Mouse (Mus musculus) kidney, embryonic 15.5 days (tissue): ENCODE measurements around the gene Ctnnd1. TPM values are rescaled to one million over a fixed set of nuclear protein-coding genes. Genes with fewer than 3 reads are reported as not detected.
"Not testable (repeated sequence)": the region's sequence is repeated elsewhere in the genome, so short reads cannot be mapped to it uniquely, and the experiment has no call there.

Experiments
- ATAC-seq: fragments of 200-750 bp; cut with Nextera tagmentation; replicated peaks from 2 replicates; pipeline ENCODE4 v1.8.0; 2017; ENCODE audit warnings: moderate TSS enrichment; ENCODE audit not compliant: low FRiP score
- H3K27ac ChIP-seq: fragments of 300-500 bp; sonication (generic); 2 replicates; pipeline ENCODE4 v1.5.1; 2015; ENCODE audit warnings: mild to moderate bottlenecking, inconsistent platforms
- H3K27me3 ChIP-seq: fragments of 300-500 bp; sonication (generic); 2 replicates; pipeline ENCODE4 v1.6.1; 2015; ENCODE audit warnings: inconsistent platforms
- H3K36me3 ChIP-seq: fragments of 300-500 bp; sonication (generic); 2 replicates; pipeline ENCODE4 v1.6.1; 2015; ENCODE audit warnings: inconsistent platforms
- H3K4me1 ChIP-seq: fragments of 300-500 bp; sonication (generic); 2 replicates; pipeline ENCODE4 v1.6.1; 2015; ENCODE audit warnings: inconsistent platforms
- H3K4me2 ChIP-seq: fragments of 300-500 bp; sonication (generic); 2 replicates; pipeline ENCODE4 v1.6.1; 2015; ENCODE audit warnings: moderate library complexity, mild to moderate bottlenecking, inconsistent platforms
- H3K4me3 ChIP-seq: fragments of 300-500 bp; sonication (generic); replicated peaks from 2 replicates; pipeline ENCODE4 v1.5.1; 2015; ENCODE audit warnings: mild to moderate bottlenecking, inconsistent platforms
- H3K9ac ChIP-seq: fragments of 300-500 bp; sonication (generic); 2 replicates; pipeline ENCODE4 v1.6.1; 2015; ENCODE audit warnings: mild to moderate bottlenecking, inconsistent platforms
- H3K9me3 ChIP-seq: fragments of 300-500 bp; sonication (generic); replicated peaks from 2 replicates; pipeline ENCODE4 v1.6.1; 2016; ENCODE audit warnings: inconsistent platforms
- WGBS: fragments of 180-500 bp; shearing (Covaris S2); methylation state at CpG from one replicate; pipeline ENCODE4 v1.1.7; 2015; ENCODE audit warnings: mixed read lengths; 5-methylcytosine and 5-hydroxymethylcytosine counted together
- polyA plus RNA-seq: library from polyadenylated mRNA; unstranded; fragments of >200 nt; fragmentation: Nextera tagmentation; extraction: Ambion mirVana; gene quantifications from 2 replicates; pipeline ENCODE4 v1.2.1, GENCODE M21; 2015

Ctnnd1 gene
- polyA plus RNA-seq: 50.3 and 54.7 TPM in 2 replicates

- H3K4me1 ChIP-seq: peaks cover 16% of the 10 kb centered on the region
- peak within 1 kb of the TSS; percentile 65 for H3K4me2 ChIP-seq
- 0% methylated on average over 15 of the region's 15 CpGs for WGBS
- no peaks in the 10 kb centered on the region for H3K27me3 ChIP-seq
- ATAC-seq: peak; percentile 98
- H3K36me3 ChIP-seq: 0 out of 2 replicates have a peak, but pooled peaks cover 2% of the 10 kb centered on the region
- peak within 1 kb of the TSS; percentile 99 for H3K27ac ChIP-seq
- H3K9ac ChIP-seq: peak within 1 kb of the TSS; percentile 90
- H3K9me3 ChIP-seq: no peaks in the 10 kb centered on the region
- H3K4me3 ChIP-seq: peak within 1 kb of the TSS; percentile 75
These were observed at the start of gene Ctnnd1 for GRCm38 (mm10) chr2:84650464-84651195. TSS of gene Ctnnd1 (minus strand) at chr2:84650765.

- H3K36me3 ChIP-seq: peaks cover 92% of the 10 kb centered on the region
- H3K27ac ChIP-seq: no peak overlapping the region
- 88% methylated on average over 5 of the region's 5 CpGs for WGBS
- no peak overlapping the region for H3K4me3 ChIP-seq
- H3K4me2 ChIP-seq: no peak overlapping the region
- H3K27me3 ChIP-seq: no peaks in the 10 kb centered on the region
- no peaks in the 10 kb centered on the region for H3K9me3 ChIP-seq
- no peak overlapping the region for H3K9ac ChIP-seq
- ATAC-seq: no peak
- H3K4me1 ChIP-seq: no peaks in the 10 kb centered on the region
These were observed 44.6 kb upstream of the Ctnnd1 start for GRCm38 (mm10) chr2:84695007-84695695.

GRCm38 (mm10) chr2:84690050-84690449 lies 39.5 kb upstream of the Ctnnd1 start:
- Histone ChIP-seq H3K27me3 (no peaks in the 10 kb centered on the region), H3K9me3 (no peaks in the 10 kb centered on the region), H3K4me1 (no peaks in the 10 kb centered on the region), H3K36me3 (peaks cover 93% of the 10 kb centered on the region), H3K27ac (no peak overlapping the region), H3K4me2 (no peak overlapping the region), H3K9ac (no peak overlapping the region), H3K4me3 (no peak overlapping the region)
- no peak for ATAC-seq
- WGBS: 92% methylated on average over 12 of the region's 12 CpGs

- Histone ChIP-seq H3K27me3 (no peaks in the 10 kb centered on the region), H3K4me2 (no peak overlapping the region), H3K36me3 (peaks cover 88% of the 10 kb centered on the region), H3K9me3 (no peaks in the 10 kb centered on the region), H3K9ac (no peak overlapping the region), H3K27ac (no peak overlapping the region), H3K4me1 (no peaks in the 10 kb centered on the region), H3K4me3 (no peak overlapping the region)
- WGBS: 82% methylated on average over 2 of the region's 2 CpGs
- no peak for ATAC-seq
These were observed 37.7 kb upstream of the Ctnnd1 start for GRCm38 (mm10) chr2:84688080-84688844.

GRCm38 (mm10) chr2:84682605-84683183 lies 32.1 kb upstream of the Ctnnd1 start:
- no peaks in the 10 kb centered on the region for H3K9me3 ChIP-seq
- no peak overlapping the region for H3K27ac ChIP-seq
- ATAC-seq: no peak
- no peak overlapping the region for H3K4me3 ChIP-seq
- no peaks in the 10 kb centered on the region for H3K27me3 ChIP-seq
- H3K4me2 ChIP-seq: no peak overlapping the region
- H3K36me3 ChIP-seq: peaks cover 46% of the 10 kb centered on the region
- 84% methylated on average over 6 of the region's 6 CpGs for WGBS
- peaks cover 8% of the 10 kb centered on the region for H3K4me1 ChIP-seq
- H3K9ac ChIP-seq: no peak overlapping the region

GRCm38 (mm10) chr2:84679016-84679415 lies 28.5 kb upstream of the Ctnnd1 start, which contains the start of gene Tmx2:
TSS of gene Tmx2 (minus strand) at chr2:84679140.
- peak within 1 kb of the TSS; percentile 88 for H3K27ac ChIP-seq
- H3K9ac ChIP-seq: peak within 1 kb of the TSS; percentile 94
- H3K4me1 ChIP-seq: peaks cover 20% of the 10 kb centered on the region
- H3K4me3 ChIP-seq: peak within 1 kb of the TSS; percentile 98
- H3K27me3 ChIP-seq: no peaks in the 10 kb centered on the region
- WGBS: 15% methylated on average over 8 of the region's 8 CpGs
- no peak for ATAC-seq
- peaks cover 34% of the 10 kb centered on the region for H3K36me3 ChIP-seq
- H3K9me3 ChIP-seq: no peaks in the 10 kb centered on the region
- H3K4me2 ChIP-seq: peak within 1 kb of the TSS; percentile 68

GRCm38 (mm10) chr2:84677968-84678880 lies 27.7 kb upstream of the Ctnnd1 start, which contains the start of the genes Gm28635 and Med19:
TSS of gene Gm28635 (minus strand) at chr2:84678041.
TSS of gene Med19 (plus strand) at chr2:84678402.
- WGBS: under 1% methylated on average over 44 of the region's 44 CpGs
- Histone ChIP-seq H3K4me3 (peak within 1 kb of the TSS; percentile 98), H3K36me3 (peaks cover 40% of the 10 kb centered on the region), H3K4me1 (peaks cover 20% of the 10 kb centered on the region), H3K27ac (peak within 1 kb of the TSS; percentile 88), H3K9me3 (no peaks in the 10 kb centered on the region), H3K4me2 (peak within 1 kb of the TSS; percentile 68), H3K27me3 (no peaks in the 10 kb centered on the region), H3K9ac (peak within 1 kb of the TSS; percentile 94)
- ATAC-seq: peak; percentile 100

- peak; percentile 65 for ATAC-seq
- H3K4me2 ChIP-seq: peak overlapping the region; percentile 61
- peaks cover 45% of the 10 kb centered on the region for H3K36me3 ChIP-seq
- WGBS: 9% methylated on average over 22 of the region's 22 CpGs
- peak overlapping the region; percentile 83 for H3K27ac ChIP-seq
- no peaks in the 10 kb centered on the region for H3K9me3 ChIP-seq
- no peaks in the 10 kb centered on the region for H3K27me3 ChIP-seq
- peak overlapping the region; percentile 98 for H3K4me3 ChIP-seq
- H3K9ac ChIP-seq: peak overlapping the region; percentile 49
- peaks cover 20% of the 10 kb centered on the region for H3K4me1 ChIP-seq
These were observed 26.9 kb upstream of the Ctnnd1 start for GRCm38 (mm10) chr2:84677270-84677967.

GRCm38 (mm10) chr2:84671535-84671934 lies 21.0 kb upstream of the Ctnnd1 start:
- 0 out of 2 replicates have a peak overlapping the region, but pooled peaks have one; percentile 97 for H3K27ac ChIP-seq
- ATAC-seq, H3K9me3 ChIP-seq, H3K27me3 ChIP-seq, H3K9ac ChIP-seq, H3K4me3 ChIP-seq: not testable (repeated sequence)
- peaks cover 58% of the 10 kb centered on the region for H3K36me3 ChIP-seq
- H3K4me2 ChIP-seq: 0 out of 2 replicates have a peak overlapping the region, but pooled peaks have one; percentile 71
- peaks cover 15% of the 10 kb centered on the region for H3K4me1 ChIP-seq
- WGBS: 64% methylated on average over 4 of the region's 5 CpGs

- Histone ChIP-seq H3K4me3 (peak within 1 kb of the TSS; percentile 96), H3K4me2 (peak within 1 kb of the TSS; percentile 71), H3K36me3 (peaks cover 52% of the 10 kb centered on the region), H3K4me1 (peaks cover 10% of the 10 kb centered on the region), H3K27ac (peak within 1 kb of the TSS; percentile 97), H3K9ac (peak within 1 kb of the TSS; percentile 98), H3K9me3 (no peaks in the 10 kb centered on the region), H3K27me3 (no peaks in the 10 kb centered on the region)
- peak; percentile 96 for ATAC-seq
- WGBS: under 1% methylated on average over 20 of the region's 20 CpGs
These were observed 20.0 kb upstream of the Ctnnd1 start, which contains the start of gene Selenoh for GRCm38 (mm10) chr2:84670569-84670933. TSS of gene Selenoh (minus strand) at chr2:84670770.
